Mouse (Mus musculus) CH12.LX (cell line): ENCODE data around the gene Gnai2.

ENCODE experiments used
- EP300 ChIP-seq: IDR thresholded peaks from 2 replicates; pipeline ENCODE4 v1.6.1; 2011; ENCODE audit warnings: low read length, improper control_type of control experiment
- POLR2A ChIP-seq: IDR thresholded peaks from 2 replicates; pipeline ENCODE4 v1.6.1; 2011; ENCODE audit warnings: low read depth, mild to moderate bottlenecking, improper control_type of control experiment, low read length

DNA sequence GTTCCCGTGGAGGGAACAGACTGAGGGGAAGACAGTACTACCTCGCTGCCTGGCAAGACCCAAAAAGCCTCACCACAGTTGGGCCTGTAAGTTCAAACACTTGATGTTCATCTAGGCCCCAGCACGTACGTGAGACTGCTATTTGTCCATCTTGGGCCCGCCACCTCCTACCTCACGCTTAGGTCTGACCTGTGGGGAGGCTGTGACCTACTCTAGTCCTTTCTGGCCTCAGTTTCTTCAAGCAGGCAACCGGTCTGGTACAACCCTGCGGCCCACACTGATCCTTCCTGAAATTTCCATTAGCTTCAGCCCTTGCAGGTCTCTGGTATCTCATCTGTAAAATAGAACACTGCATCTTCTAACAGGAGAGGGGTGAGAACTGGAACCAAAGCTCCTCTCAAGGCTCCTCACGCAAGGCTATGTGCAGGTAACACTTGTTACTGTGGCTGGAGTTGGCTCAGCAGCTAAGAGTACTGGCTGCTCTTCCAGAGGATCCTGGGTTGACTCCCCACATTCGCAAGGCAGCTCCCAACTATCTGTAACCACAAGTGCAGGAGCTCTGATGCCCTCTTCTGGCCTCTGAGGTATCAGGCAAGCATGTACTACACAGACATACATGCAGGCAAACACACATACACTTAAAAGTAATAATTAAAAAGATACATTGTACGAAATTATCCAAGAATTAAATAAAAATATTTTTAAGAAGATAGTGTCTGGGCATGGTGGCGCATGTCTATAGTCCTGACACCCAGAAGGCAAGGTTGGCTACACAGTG, 9.6 kb downstream of the Gnai2 start:
- TF ChIP-seq EP300 (no peak), POLR2A (no peak)
